Mouse (Mus musculus) urinary bladder, postnatal 25 days (tissue): Measurements from ENCODE around the gene Thnsl1.
"Not testable (repeated sequence)": the region's sequence is repeated elsewhere in the genome, so short reads cannot be mapped to it uniquely, and the experiment has no call there.

Source experiments
- DNase-seq: peaks from one replicate; pipeline ENCODE4 v3.0.0; 2022; ENCODE audit warnings: low spot score

The Thnsl1 gene

DNA sequence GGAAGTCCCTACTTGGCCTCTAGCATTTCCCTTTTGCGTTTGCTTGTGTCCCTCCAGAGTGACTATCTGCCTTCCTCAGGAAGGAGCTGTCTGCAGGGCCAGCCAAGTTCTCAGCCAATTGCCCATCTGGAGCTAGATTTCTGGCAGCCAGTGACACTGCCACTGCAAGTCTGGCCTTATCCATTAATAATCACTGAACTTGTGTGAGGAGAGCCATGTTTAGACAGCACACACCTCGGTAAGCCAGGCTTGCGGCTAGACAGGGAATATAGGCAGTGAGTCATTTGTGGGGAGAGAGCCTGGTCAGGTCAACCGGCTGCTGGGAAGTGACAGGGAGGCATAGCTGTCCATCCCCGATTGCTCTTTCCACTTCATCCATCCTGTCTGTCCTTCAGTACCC, 31.3 kb downstream of the Thnsl1 start:
- no peak for DNase-seq

DNA sequence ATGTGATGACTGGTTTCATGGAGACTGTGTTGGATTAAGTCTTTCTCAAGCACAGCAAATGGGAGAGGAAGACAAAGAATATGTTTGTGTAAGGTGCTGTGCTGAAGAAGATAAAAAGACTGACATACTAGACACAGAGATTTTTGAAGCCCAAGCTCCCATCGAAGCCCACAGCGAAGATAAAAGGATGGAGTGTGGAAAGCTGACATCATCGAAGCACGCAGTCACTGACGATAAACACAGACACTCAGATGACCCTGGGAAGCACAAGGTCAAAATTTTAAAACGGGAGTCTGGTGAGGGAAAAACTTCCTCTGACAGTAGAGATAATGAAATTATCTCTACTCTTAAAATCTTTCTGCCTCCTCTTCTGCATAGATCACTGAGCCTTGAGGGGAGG, 38.6 kb downstream of the Thnsl1 start:
- DNase-seq, result not testable (repeated sequence)

DNA sequence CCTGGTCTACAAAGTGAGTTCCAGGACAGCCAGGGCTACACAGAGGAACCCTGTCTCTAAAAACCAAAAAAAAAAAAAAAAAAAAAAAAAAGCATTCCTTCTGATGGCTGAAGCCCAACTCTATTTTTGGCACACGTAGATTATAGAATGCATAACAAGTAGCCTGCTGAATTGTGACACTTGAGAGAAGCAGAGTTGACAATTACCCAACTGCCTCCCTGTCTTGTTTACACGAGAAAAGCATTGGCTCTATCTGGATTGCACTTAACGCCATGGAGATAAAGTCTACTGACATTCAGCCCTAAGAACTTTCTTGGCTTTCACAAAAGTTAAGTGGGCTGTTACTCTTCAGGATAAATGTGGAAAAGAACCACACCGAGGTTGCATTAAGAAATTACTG, 39.5 kb downstream of the Thnsl1 start:
- no peak for DNase-seq

DNA sequence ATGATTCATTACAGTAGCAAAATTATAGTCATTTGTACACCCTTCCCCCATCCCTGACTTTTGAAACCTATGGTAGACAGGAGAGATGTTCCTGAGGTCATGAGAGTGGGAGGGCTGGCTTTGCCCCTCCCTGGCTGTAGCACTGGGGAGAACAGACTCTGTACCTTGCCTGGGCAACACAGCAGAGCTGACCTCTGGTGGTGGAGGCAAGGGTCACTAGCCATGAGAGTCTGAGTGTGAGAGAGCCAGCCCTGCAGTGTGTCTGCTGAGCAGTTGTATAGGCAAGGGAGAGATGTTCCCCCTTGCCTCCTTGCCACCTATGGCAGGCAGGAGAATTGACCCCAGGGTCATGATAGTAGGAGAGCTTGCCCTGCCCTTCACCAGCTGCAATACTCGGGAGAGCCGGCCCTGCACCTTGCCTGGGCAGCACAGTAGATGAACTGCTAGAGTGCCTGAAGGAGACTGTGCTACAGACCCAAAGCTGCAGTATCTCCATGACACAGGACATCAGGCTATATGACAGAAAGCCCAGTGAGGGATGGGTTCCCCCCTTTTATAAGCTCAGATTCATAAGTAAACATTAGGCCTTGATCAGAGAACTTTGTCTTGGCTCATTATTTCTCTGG, 40.1 kb downstream of the Thnsl1 start:
- no peak for DNase-seq

DNA sequence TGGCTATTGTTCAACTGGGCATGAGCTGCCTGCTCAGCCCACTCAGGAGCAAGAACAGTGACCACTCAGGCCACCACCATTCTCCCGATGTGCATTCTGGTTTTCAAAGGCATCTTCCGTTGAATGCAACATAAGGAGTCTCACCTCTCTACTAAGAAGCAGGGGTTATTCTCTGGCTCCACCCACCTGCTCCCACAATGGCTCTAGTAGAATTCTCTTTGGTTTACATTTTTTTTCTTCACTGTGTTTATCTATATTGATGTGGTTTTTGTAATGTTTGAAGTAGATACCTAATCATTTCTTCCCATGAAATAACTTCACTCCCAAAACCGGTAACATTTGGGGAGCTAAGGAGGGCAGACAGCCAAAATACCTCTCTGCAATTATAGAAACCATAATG, 48.1 kb downstream of the Thnsl1 start:
- no peak for DNase-seq

DNA sequence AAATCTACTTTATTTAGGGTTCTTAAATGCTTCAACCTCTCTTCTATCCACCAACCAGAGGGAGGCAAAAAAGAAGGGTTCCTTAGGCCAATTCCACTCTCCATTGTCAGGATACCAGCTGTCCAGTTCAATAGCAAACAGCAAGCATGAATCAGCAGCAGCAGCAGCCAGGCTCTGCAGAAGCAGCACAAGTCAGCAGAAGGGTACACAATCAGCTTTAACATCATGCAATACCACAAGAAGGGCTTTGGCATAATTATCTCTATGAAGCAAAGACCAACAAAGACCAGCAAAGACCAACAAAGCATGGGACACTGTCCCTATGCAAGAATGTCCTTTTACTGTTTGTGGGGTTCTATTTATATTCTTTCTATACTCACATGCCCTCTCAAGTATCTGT, 48.8 kb downstream of the Thnsl1 start:
- DNase-seq, result no peak

DNA sequence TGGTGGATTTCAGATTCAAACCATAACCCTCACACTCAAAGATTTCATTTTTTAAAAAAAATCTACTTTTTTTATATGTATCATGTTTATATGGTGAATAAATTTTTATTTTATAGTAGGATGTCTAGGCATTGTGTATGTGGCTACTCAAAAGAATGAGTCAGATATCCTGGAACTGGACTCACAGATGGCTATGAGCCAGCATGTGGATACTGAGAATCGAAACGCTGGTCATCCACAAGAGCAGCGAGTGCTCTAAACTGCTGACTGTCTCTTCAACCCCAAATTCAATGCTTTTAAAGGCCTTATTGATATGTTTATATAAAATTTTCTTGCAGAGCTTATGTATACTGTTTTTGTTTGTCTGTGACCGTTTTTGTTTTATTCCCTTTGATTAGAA, 52.8 kb downstream of the Thnsl1 start:
- DNase-seq, result no peak

DNA sequence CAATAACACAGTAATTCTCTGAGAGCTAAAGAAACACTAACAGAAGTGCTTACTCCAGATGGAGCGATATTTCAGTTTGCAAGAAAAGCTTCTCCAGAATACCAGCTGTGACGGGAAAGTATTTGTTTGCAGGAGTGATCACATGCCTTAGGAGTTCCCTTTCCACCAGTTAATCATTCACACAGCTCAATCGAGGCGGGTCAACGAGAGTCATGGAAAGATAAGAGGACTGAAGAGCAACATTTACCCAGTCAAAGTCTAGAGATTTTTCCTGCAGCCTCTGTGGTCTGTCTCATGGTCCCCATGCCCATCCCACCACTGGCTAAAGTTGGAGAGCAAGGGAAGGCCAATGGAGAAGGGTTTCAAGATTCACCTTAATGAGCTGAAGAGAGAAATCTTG, 53.6 kb downstream of the Thnsl1 start:
- no peak for DNase-seq

DNA sequence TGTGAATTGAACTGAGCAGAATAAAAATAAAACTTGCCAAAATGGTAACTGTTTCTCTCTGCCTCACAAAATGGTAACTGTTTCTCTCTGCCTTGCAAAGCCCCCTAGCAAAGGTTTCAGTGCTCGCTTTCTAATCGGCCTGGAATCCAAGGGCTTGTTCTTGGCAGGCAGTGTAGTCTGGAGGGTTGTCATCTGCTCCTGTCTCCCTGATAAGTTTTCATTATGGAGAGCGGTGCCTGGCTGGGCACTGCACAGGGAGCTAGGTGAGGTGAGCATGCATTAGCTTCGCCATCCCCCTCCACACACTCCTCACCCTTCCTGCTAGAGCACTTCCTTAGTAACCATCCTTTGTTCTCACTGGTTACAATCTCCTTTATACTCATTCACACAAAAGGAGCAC, 54.5 kb downstream of the Thnsl1 start:
- DNase-seq, result no peak

DNA sequence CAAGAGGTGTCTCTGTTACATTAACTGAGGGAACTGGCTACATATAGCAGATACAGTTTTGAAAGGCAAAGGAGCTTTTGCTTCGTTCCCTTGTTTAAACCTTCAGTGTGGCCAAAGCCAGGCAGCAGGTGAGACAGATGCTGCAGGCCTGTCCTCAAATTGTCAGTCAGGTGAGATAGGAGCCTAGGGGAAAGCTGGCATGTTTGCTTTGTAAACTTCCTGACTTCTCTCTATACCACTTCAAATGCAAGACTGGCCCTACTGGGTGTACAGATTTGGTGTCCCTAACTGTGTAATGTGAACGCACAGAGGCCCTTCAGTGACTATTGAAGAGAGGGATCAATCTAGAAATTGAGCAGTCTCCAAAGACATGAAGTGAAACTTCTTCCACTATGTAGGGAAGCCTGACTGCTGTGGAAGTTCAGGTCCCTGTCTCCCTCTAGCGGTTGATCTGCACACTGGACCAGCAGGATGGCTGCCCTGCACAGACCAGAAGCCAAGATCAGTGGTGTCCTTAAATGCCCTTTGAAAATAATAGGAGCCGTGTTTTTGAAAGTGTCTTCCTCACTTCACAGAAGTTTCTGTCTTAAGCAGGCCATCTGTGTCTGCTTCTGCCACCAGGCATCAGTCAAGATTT, 56.0 kb downstream of the Thnsl1 start:
- DNase-seq, result peak; percentile 40

DNA sequence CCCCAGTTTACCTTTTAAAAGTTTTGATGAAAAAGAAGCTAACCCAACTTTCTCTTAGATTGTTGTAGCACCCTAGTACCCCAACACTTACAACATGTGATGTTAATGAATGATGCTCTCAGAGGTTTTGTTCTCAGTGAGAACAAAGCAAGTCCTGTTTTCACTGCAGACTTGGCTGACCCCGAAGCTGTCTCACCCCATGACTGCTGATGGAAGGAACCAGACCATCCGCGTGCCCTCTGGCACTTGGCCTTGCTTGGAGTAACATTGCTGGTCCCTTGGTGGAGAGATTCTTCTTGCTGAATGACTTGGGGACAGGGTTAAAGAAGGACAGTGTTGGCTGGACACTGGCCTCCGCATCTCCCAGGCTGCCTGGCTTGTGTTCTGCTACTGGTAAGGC, 58.5 kb downstream of the Thnsl1 start:
- DNase-seq, result no peak
